Mouse (Mus musculus): Measurements from ENCODE around the gene Clstn2. TPM values are rescaled to one million over a fixed set of nuclear protein-coding genes. Genes with fewer than 3 reads are reported as not detected.

The Clstn2 gene
- polyA plus RNA-seq, 1 experiment from 2014 or later, result 0.82 TPM

DNA sequence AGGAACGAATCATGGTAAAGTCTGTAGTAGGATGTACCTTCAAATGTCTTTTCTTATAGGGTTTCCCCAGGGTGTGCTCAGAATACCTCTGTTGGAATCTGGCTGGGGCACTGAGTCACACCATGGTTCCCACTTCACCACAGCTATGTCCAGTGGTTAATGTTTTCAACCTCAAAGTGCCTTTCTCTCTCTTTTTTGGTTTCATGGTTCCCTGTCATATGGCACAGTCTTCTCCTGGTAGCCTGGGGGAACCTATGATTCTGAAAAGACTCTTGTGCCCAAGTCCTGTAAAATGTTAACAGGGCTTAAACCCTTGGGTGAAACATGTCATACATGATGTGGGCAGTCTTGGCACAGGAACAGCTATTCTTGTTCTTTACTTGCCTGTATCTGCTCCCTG, 551.8 kb downstream of the Clstn2 start:
- Histone ChIP-seq H3K27me3 (ENCODE audit: control insufficient read depth, insufficient read depth, low read length) (no peaks in the 10 kb centered on the region), H3K4me1 (replicated peaks; ENCODE audit: control insufficient read depth, insufficient read depth) (no peaks in the 10 kb centered on the region), H3K9me3 (ENCODE audit: control insufficient read depth, low read length) (no peaks in the 10 kb centered on the region), H3K4me3 (ENCODE audit: low read depth, low read length) (no peak overlapping the region), H3K9ac (ENCODE audit: low read length) (no peak overlapping the region), H3K36me3 (ENCODE audit: control insufficient read depth, insufficient read depth, low read length) (no peaks in the 10 kb centered on the region), H3K4me2 (replicated peaks; ENCODE audit: low read depth) (no peak overlapping the region), H3K27ac (replicated peaks) (no peak overlapping the region)
- WGBS, result 71% methylated on average over 1 of the region's 1 CpGs
- DNase-seq (ENCODE audit: low spot score) (no peak), ATAC-seq (ENCODE audit: low FRiP score, low TSS enrichment) (no peak)
- TF ChIP-seq EP300 (optimal IDR thresholded peaks at IDR 0.05) (no peak), CTCF (IDR thresholded peaks at IDR 0.05; ENCODE audit: low read depth) (no peak)

GRCm38 (mm10) chr9:97476961-97477360, 556.0 kb downstream of the Clstn2 start:
- Histone ChIP-seq H3K4me2 (replicated peaks; ENCODE audit: low read depth) (no peak overlapping the region), H3K4me3 (ENCODE audit: low read depth, low read length) (no peak overlapping the region), H3K27me3 (ENCODE audit: control insufficient read depth, insufficient read depth, low read length) (no peaks in the 10 kb centered on the region), H3K9ac (ENCODE audit: low read length) (no peak overlapping the region), H3K36me3 (ENCODE audit: control insufficient read depth, insufficient read depth, low read length) (no peaks in the 10 kb centered on the region), H3K9me3 (ENCODE audit: control insufficient read depth, low read length) (no peaks in the 10 kb centered on the region), H3K4me1 (replicated peaks; ENCODE audit: control insufficient read depth, insufficient read depth) (no peaks in the 10 kb centered on the region), H3K27ac (replicated peaks) (no peak overlapping the region)
- TF ChIP-seq CTCF (IDR thresholded peaks at IDR 0.05; ENCODE audit: low read depth) (no peak), EP300 (optimal IDR thresholded peaks at IDR 0.05) (no peak)
- DNase-seq (ENCODE audit: low spot score), result no peak
- ATAC-seq (ENCODE audit: low FRiP score, low TSS enrichment), result no peak
- 62% methylated on average over 2 of the region's 2 CpGs for WGBS

DNA sequence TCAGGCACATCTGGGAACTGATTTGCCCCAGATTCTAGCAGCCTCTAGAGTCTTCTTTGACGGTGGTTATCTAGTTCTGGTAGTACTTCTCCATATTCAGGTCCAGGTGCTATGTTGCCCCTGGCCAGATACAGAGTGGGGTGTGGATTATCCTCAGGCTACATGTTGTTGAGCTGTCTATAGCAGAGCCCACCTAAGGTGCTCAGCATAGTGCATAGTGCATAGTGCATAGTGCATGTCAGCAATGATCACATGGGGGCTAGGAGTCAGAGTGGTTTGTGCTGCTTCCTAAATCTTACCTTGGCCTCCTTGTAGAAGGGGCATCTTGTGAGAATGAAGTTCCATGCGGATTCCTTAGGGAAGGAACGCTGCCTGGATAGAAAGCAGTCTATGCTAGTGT, 556.5 kb downstream of the Clstn2 start:
- WGBS, result 90% methylated on average over 3 of the region's 3 CpGs
- no peaks in the 10 kb centered on the region for H3K4me1 ChIP-seq (replicated peaks; ENCODE audit: control insufficient read depth, insufficient read depth)
- no peak overlapping the region for H3K4me3 ChIP-seq (ENCODE audit: low read depth, low read length)
- no peaks in the 10 kb centered on the region for H3K36me3 ChIP-seq (ENCODE audit: control insufficient read depth, insufficient read depth, low read length)
- no peak for DNase-seq (ENCODE audit: low spot score)
- TF ChIP-seq EP300 (optimal IDR thresholded peaks at IDR 0.05), result no peak
- TF ChIP-seq CTCF (IDR thresholded peaks at IDR 0.05; ENCODE audit: low read depth), result no peak
- ATAC-seq (ENCODE audit: low FRiP score, low TSS enrichment), result no peak
- H3K9ac ChIP-seq (ENCODE audit: low read length), result no peak overlapping the region
- no peaks in the 10 kb centered on the region for H3K9me3 ChIP-seq (ENCODE audit: control insufficient read depth, low read length)
- H3K27me3 ChIP-seq (ENCODE audit: control insufficient read depth, insufficient read depth, low read length), result no peaks in the 10 kb centered on the region
- no peak overlapping the region for H3K27ac ChIP-seq (replicated peaks)
- H3K4me2 ChIP-seq (replicated peaks; ENCODE audit: low read depth), result no peak overlapping the region

DNA sequence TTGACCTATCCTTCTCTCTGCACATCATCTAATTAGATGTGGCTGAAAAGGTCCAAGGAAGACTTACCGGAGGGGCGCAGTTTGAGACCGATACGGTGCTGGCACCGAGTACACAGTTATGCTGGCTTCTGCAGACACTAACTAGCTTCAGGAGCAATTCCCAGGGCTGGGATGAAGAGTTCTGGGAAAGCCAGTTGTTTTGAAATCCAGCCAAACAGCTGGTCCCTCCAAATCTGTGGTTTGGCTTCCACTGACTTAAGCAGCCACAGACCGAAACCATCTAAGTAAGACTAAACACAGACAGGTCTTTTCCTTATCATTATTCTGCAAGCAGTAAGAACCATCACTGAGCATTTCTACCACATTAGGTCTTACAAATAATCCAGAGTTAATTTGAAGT, 558.1 kb downstream of the Clstn2 start:
- 60% methylated on average over 6 of the region's 6 CpGs for WGBS
- Histone ChIP-seq H3K9ac (ENCODE audit: low read length) (no peak overlapping the region), H3K36me3 (ENCODE audit: control insufficient read depth, insufficient read depth, low read length) (no peaks in the 10 kb centered on the region), H3K9me3 (ENCODE audit: control insufficient read depth, low read length) (no peaks in the 10 kb centered on the region), H3K27me3 (ENCODE audit: control insufficient read depth, insufficient read depth, low read length) (no peaks in the 10 kb centered on the region), H3K4me2 (replicated peaks; ENCODE audit: low read depth) (no peak overlapping the region), H3K4me3 (ENCODE audit: low read depth, low read length) (no peak overlapping the region), H3K27ac (replicated peaks) (no peak overlapping the region), H3K4me1 (replicated peaks; ENCODE audit: control insufficient read depth, insufficient read depth) (no peaks in the 10 kb centered on the region)
- TF ChIP-seq CTCF (IDR thresholded peaks at IDR 0.05; ENCODE audit: low read depth) (no peak), EP300 (optimal IDR thresholded peaks at IDR 0.05) (no peak)
- DNase-seq (ENCODE audit: low spot score), result no peak
- no peak for ATAC-seq (ENCODE audit: low FRiP score, low TSS enrichment)

- 68% methylated on average over 7 of the region's 7 CpGs for WGBS
- no peak overlapping the region for H3K27ac ChIP-seq (replicated peaks)
- H3K4me1 ChIP-seq (replicated peaks; ENCODE audit: control insufficient read depth, insufficient read depth), result no peaks in the 10 kb centered on the region
- no peaks in the 10 kb centered on the region for H3K9me3 ChIP-seq (ENCODE audit: control insufficient read depth, low read length)
- ATAC-seq (ENCODE audit: low FRiP score, low TSS enrichment) (no peak), DNase-seq (ENCODE audit: low spot score) (no peak)
- no peaks in the 10 kb centered on the region for H3K27me3 ChIP-seq (ENCODE audit: control insufficient read depth, insufficient read depth, low read length)
- H3K4me2 ChIP-seq (replicated peaks; ENCODE audit: low read depth), result no peak overlapping the region
- no peak overlapping the region for H3K4me3 ChIP-seq (ENCODE audit: low read depth, low read length)
- H3K36me3 ChIP-seq (ENCODE audit: control insufficient read depth, insufficient read depth, low read length), result no peaks in the 10 kb centered on the region
- H3K9ac ChIP-seq (ENCODE audit: low read length), result no peak overlapping the region
- TF ChIP-seq CTCF (IDR thresholded peaks at IDR 0.05; ENCODE audit: low read depth), result no peak
- no peak for TF ChIP-seq EP300 (optimal IDR thresholded peaks at IDR 0.05)
Measured at GRCm38 (mm10) chr9:97471014-97471591, 561.9 kb downstream of the Clstn2 start.

DNA sequence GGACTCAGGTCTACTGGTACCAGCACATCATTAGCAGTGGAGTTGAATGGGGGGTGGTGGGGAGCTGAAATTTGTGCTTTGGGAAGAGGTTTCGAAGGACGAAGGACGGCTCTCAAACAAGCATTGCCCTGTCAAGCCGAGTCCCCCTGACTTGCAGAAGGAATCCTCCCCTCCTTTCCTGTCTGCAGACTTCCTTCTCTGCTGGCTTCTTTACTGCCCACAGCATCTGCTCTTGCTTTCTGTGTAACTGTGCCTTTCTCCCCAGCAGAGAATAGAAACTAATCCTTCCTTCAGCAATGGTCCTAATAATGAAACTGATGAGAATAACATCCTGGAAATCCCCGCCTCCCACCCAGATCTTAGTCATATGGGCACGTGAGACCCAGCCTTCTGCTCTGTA, 572.5 kb downstream of the Clstn2 start:
- Histone ChIP-seq H3K4me2 (replicated peaks; ENCODE audit: low read depth) (no peak overlapping the region), H3K4me3 (ENCODE audit: low read depth, low read length) (no peak overlapping the region), H3K4me1 (replicated peaks; ENCODE audit: control insufficient read depth, insufficient read depth) (no peaks in the 10 kb centered on the region), H3K27me3 (ENCODE audit: control insufficient read depth, insufficient read depth, low read length) (no peaks in the 10 kb centered on the region), H3K36me3 (ENCODE audit: control insufficient read depth, insufficient read depth, low read length) (no peaks in the 10 kb centered on the region), H3K27ac (replicated peaks) (no peak overlapping the region), H3K9ac (ENCODE audit: low read length) (no peak overlapping the region), H3K9me3 (ENCODE audit: control insufficient read depth, low read length) (no peaks in the 10 kb centered on the region)
- TF ChIP-seq EP300 (optimal IDR thresholded peaks at IDR 0.05) (no peak), CTCF (IDR thresholded peaks at IDR 0.05; ENCODE audit: low read depth) (no peak)
- no peak for ATAC-seq (ENCODE audit: low FRiP score, low TSS enrichment)
- DNase-seq (ENCODE audit: low spot score), result no peak
- WGBS, result 71% methylated on average over 6 of the region's 6 CpGs

Measured in stomach, postnatal 0 days (tissue).